Mouse (Mus musculus) adrenal gland, postnatal 25 days (tissue): ENCODE data around the gene Rhox3c. TPM values are rescaled to one million over a fixed set of nuclear protein-coding genes. Genes with fewer than 3 reads are reported as not detected.
"Not testable (repeated sequence)": the region's sequence is repeated elsewhere in the genome, so short reads cannot be mapped to it uniquely, and the experiment has no call there.

Source experiments
- DNase-seq: peaks from one replicate; pipeline ENCODE4 v3.0.0; 2021; ENCODE audit warnings: mixed read lengths
- long read RNA-seq: library from polyadenylated mRNA; stranded (forward); transcript quantifications from one replicate; pipeline ENCODE4 v2.0.0, GENCODE M21; 2021
- total RNA-seq: library from RNA; stranded (reverse); gene quantifications from 2 replicates; pipeline ENCODE4 v1.2.3, GENCODE M21; 2021

Gene Rhox3c
- not detected in 2 replicates for total RNA-seq
- long read RNA-seq = 0 reads

DNA sequence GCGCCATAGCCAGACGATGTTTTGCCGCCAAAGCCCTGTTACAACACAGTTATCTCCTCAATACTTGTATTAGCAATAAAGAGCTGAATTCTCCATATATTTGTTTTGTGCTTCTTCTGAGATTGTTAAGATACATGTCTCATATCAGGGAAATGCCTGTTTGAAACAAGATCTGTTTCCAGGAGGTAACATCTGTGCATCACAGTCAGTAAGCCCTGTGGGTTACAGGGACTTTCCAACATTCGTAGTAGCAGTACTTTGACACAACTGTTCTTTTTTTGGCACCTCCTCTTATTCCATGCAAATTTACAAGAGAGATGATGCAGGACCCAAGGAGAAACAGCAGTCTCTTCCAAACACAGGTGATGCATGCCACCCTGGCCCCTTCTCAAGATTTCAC lies at the start of gene Rhox3c:
Gene Rhox3c, plus strand, starts transcription at position 301 of the 400 bp plus-strand sequence.
- DNase-seq = not testable (repeated sequence)

DNA sequence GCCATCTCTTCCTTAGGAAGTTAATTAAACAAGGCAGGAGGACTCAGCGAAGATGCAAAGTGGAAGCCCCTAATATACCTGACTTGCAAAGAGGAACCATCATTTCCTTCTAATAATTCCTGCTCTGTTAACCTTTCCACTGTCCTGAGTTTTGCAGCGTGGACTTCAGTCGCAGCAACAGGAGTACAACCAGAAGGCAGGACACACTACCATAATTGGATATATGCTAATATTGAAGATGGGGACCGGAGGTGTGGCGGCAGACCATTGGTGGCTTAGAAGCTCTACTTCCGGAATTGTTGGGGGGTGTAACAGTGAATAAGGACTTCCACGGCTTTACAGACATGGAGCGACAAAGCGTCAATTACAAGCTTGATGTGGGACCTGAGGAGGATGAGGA lies 46.6 kb upstream of the Rhox3c start, which contains the start of gene Rhox2b:
Gene Rhox2b, plus strand, starts transcription at position 301 of the 400 bp plus-strand sequence.
- DNase-seq = not testable (repeated sequence)

GRCm38 (mm10) chrX:37432194-37432593 lies 26.2 kb upstream of the Rhox3c start, which contains the start of gene Rhox4b:
Rhox4b (plus strand) TSS chrX:37432494.
- DNase-seq = not testable (repeated sequence)

DNA sequence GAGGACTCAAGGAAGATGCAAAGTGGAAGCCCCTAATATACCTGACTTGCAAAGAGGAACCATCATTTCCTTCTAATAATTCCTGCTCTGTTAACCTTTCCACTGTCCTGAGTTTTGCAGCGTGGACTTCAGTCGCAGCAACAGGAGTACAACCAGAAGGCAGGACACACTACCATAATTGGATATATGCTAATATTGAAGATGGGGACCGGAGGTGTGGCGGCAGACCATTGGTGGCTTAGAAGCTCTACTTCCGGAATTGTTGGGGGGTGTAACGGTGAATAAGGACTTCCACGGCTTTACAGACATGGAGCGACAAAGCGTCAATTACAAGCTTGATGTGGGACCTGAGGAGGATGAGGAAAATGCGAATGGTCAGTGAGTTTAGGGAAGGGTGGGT lies 5.0 kb upstream of the Rhox3c start, which contains the start of gene Rhox2c:
Gene Rhox2c, plus strand, starts transcription at position 301 of the 400 bp plus-strand sequence.
- not testable (repeated sequence) for DNase-seq

- not testable (repeated sequence) for DNase-seq
These were observed 21.7 kb downstream of the Rhox3c start, which contains the start of gene Rhox4c for GRCm38 (mm10) chrX:37480037-37480436. Rhox4c (plus strand) TSS chrX:37480337.

- DNase-seq = not testable (repeated sequence)
These were observed 55.7 kb downstream of the Rhox3c start, which contains the start of gene Rhox4d for GRCm38 (mm10) chrX:37514059-37514458. Rhox4d (plus strand) TSS chrX:37514359.

Other genes with a start within 250 kb of the Rhox3c start
- gene Gm9, start 247.5 kb upstream of the Rhox3c start, total RNA-seq = not detected in 2 replicates
- not detected in 2 replicates for gene Rhox1, start 236.3 kb upstream of the Rhox3c start, total RNA-seq
- gene Rhox2a, start 213.6 kb upstream of the Rhox3c start, total RNA-seq = not detected in 2 replicates
- not detected in 2 replicates for gene Rhox3a, start 208.7 kb upstream of the Rhox3c start, total RNA-seq
- not detected in 2 replicates for gene Rhox4a, start 193.2 kb upstream of the Rhox3c start, total RNA-seq
- not detected in 2 replicates for gene Rhox3a2, start 78.6 kb upstream of the Rhox3c start, total RNA-seq
- gene Rhox4a2, start 67.7 kb upstream of the Rhox3c start, total RNA-seq = not detected in 2 replicates
- not detected in 2 replicates for gene Rhox2b, start 46.5 kb upstream of the Rhox3c start, total RNA-seq
- not detected in 2 replicates for gene Rhox4b, start 26.1 kb upstream of the Rhox3c start, total RNA-seq
- gene Rhox2c, start 4.9 kb upstream of the Rhox3c start, total RNA-seq = not detected in 2 replicates
- not detected in 2 replicates for gene Rhox4c, start 21.8 kb downstream of the Rhox3c start, total RNA-seq
- gene Rhox2d, start 34.8 kb downstream of the Rhox3c start, total RNA-seq = not detected in 2 replicates
- gene Rhox4d, start 55.8 kb downstream of the Rhox3c start, total RNA-seq = not detected in 2 replicates
- gene Rhox2e, start 71.9 kb downstream of the Rhox3c start, total RNA-seq = not detected in 2 replicates
- gene Rhox3e, start 83.4 kb downstream of the Rhox3c start, total RNA-seq = not detected in 2 replicates
- not detected in 2 replicates for gene Rhox4e, start 98.8 kb downstream of the Rhox3c start, total RNA-seq
- gene Rhox2f, start 112.8 kb downstream of the Rhox3c start, total RNA-seq = not detected in 2 replicates
- not detected in 2 replicates for gene Rhox3f, start 122.4 kb downstream of the Rhox3c start, total RNA-seq
- not detected in 2 replicates for gene Rhox4f, start 149.1 kb downstream of the Rhox3c start, total RNA-seq
- not detected in 2 replicates for gene Rhox3g, start 170.0 kb downstream of the Rhox3c start, total RNA-seq
- not detected in 2 replicates for gene Rhox2g, start 184.9 kb downstream of the Rhox3c start, total RNA-seq
- not detected in 2 replicates for gene Rhox4g, start 192.7 kb downstream of the Rhox3c start, total RNA-seq
- gene Rhox3h, start 210.2 kb downstream of the Rhox3c start, total RNA-seq = not detected in 2 replicates
- not detected in 2 replicates for gene Rhox2h, start 214.7 kb downstream of the Rhox3c start, total RNA-seq